Mouse (Mus musculus): Measurements from ENCODE around the gene Cep70.

GRCm38 (mm10) chr9:99243895-99244293 lies 727 bp downstream of the Cep70 start:
- TF ChIP-seq CTCF (IDR thresholded peaks at IDR 0.05; ENCODE audit: low read depth), result no peak
- no peak for TF ChIP-seq EP300 (IDR thresholded peaks at IDR 0.05; ENCODE audit: low read depth)

All from liver, postnatal 0 days (tissue).